Mouse (Mus musculus) erythroid progenitor cell, adult 5-6 weeks (primary cell): ENCODE data around the gene Esp23. TPM values are rescaled to one million over a fixed set of nuclear protein-coding genes. Genes with fewer than 3 reads are reported as not detected.
"Not testable (repeated sequence)": the region's sequence is repeated elsewhere in the genome, so short reads cannot be mapped to it uniquely, and the experiment has no call there.

Experiments
- ATAC-seq: replicated peaks from 2 replicates; pipeline ENCODE4 v1.8.0; 2016; ENCODE audit warnings: moderate number of reproducible peaks, mild to moderate bottlenecking, moderate TSS enrichment, inconsistent platforms; ENCODE audit not compliant: poor library complexity, low FRiP score, severe bottlenecking
- total RNA-seq, 2 experiments: library from RNA; stranded (forward) in 1 of 2; stranded (reverse) in 1 of 2; fragments of 150-400 nt in 1 of 2; fragments of 186-747, 209-891 nt in 1 of 2; gene quantifications; 2 replicates each; pipeline versions ENCODE4 v1.2.3 to v1.2.4; 2015 to 2017; ENCODE audit warnings: low replicate concordance in 2 of 2

Esp23 gene
- total RNA-seq (2015; ENCODE audit: low replicate concordance): not detected in 2 replicates
- not detected in 2 replicates for total RNA-seq (2017; ENCODE audit: low replicate concordance)

DNA sequence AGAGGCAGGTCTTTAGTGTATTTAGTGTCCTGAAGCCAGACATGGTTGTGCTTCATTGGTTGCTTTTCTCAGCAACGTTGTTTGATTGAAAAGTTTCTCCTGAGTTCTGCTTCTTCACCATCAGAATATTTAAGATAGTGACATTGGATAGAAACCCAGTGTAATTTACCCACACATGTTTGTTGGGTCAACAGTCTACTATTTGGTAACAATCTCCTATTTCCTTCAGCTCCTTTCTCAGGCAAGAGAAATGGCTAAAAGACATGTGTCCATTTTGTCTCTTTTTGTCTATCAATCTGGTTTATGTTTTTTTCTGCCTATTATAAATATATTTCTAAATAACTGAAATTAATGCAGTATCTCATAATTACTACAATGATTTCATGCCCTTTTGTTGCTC lies at the start of gene Esp23:
TSS of gene Esp23 (minus strand) at position 101 of the 400 bp plus-strand sequence.
- ATAC-seq: no peak

DNA sequence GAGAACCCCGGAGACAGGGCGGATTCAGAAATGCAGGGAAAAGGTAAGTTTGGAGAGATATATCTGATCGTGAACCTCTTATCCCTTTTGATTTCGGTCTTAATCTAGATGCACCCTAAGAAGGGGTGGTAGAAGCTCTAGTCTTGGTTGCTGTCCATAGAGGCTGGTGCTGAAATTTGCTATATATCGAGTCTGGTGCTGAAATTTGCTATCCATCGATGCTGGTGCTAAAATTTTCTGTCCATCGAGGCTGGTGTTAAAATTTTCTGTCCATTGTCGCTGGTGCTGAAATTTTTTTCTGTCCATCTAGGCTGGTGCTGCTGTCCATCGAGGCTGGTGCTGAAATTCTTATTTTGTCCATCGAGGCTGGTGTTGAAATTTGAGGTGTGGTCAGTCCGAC lies 30.3 kb upstream of the Esp23 start:
- not testable (repeated sequence) for ATAC-seq

DNA sequence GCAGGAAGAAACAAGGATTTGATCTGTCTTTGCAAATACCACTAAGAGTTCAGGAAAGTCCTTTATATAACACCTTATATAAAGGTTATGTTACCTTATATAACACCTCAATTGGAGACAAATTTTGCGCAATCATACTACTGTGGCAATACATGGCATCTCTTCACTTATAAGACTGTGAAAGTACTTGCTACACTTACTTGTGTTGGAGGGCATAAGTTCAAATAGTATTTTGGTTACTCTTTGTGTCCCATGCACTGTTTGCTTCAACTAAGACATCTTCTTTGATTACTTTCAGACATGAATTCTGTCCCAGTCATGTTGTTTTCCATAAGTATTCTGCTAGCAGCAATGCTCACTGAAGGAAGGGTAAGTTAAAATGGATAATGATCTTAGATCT lies 18.2 kb upstream of the Esp23 start, which contains the start of gene Esp22:
TSS of gene Esp22 (plus strand) at position 301 of the 400 bp plus-strand sequence.
- no peak for ATAC-seq

DNA sequence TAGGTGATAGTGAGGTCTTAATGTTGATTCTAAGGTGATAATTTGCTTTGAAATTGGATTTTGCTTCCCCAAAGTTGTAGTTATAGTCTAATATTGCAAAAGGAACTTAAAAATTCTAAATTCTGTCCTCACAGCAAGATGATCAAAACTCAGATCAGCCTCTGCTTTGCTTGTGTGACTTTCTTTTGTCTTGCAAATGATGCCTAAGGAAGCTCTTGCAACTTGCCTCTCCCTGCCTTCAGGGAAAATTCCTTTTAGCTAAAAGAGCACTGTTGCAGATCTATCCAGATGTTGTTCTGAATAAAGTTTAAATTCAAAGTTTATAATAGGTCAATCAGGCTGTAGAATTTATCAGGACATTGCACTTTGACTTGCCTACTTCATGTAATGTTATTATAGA lies 13.2 kb downstream of the Esp23 start:
- no peak for ATAC-seq

DNA sequence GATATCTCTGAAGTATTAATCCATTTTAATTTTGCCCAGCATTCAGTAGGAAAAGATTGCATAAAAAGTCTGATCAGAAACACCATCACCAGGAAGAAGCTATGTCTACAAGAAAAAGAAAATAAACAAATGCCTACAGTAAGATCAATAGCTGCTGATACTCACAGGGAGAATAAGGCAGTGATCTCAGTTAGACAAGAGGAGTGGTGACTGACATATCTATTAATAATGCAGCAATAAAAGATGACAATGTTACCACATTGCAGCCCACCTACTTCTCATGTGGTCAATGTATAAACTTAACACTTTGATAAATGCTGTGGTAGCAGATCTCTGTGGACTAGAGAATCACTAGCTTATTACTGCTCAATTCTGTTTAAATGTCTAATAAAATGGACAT lies 33.6 kb downstream of the Esp23 start, which contains the start of gene Gm21903:
TSS of gene Gm21903 (minus strand) at position 101 of the 400 bp plus-strand sequence.
- no peak for ATAC-seq

DNA sequence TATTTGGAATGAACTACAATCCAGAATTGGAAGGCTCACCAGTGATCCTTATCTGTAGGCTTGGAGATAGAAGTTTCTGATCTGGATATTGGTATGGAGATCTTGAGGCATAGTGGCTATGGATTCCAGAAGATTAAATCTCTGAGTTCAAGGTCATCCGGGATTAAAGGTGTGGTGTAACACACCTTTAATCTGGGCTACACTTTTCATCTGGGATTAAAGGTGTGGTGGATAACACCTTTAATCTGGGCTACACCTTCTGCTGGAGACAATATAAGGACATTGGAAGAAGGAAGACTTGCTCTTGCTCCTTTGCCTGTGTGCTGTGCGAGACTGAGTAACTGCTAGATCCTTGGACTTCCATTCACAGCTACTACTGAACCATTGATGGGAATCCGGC lies 40.4 kb downstream of the Esp23 start, which contains the start of gene Esp24:
TSS of gene Esp24 (plus strand) at position 301 of the 400 bp plus-strand sequence.
- not testable (repeated sequence) for ATAC-seq

Other genes starting within 250 kb of the Esp23 start
- gene Esp24, start 40.3 kb downstream of the Esp23 start, total RNA-seq (2015; ENCODE audit: low replicate concordance): not detected in 2 replicates
- gene Esp24, start 40.3 kb downstream of the Esp23 start, total RNA-seq (2017; ENCODE audit: low replicate concordance): not detected in 2 replicates
- gene Gm21903, start 33.7 kb downstream of the Esp23 start, total RNA-seq (2015; ENCODE audit: low replicate concordance): not detected in 2 replicates
- gene Gm21903, start 33.7 kb downstream of the Esp23 start, total RNA-seq (2017; ENCODE audit: low replicate concordance): not detected in 2 replicates
- gene Esp22, start 18.3 kb upstream of the Esp23 start, total RNA-seq (2015; ENCODE audit: low replicate concordance): not detected in 2 replicates
- gene Esp22, start 18.3 kb upstream of the Esp23 start, total RNA-seq (2017; ENCODE audit: low replicate concordance): not detected in 2 replicates